Mouse (Mus musculus) ES-E14 (cell line): ENCODE results near the gene Metrnl.

ENCODE experiments used
- ZC3H11A ChIP-seq: IDR thresholded peaks from 2 replicates; pipeline ENCODE4 v1.6.1; 2012; ENCODE audit warnings: low read depth, mild to moderate bottlenecking, inconsistent platforms, low read length, borderline replicate concordance
- ZNF384 ChIP-seq: IDR thresholded peaks from 2 replicates; pipeline ENCODE4 v1.6.1; 2012; ENCODE audit warnings: low read depth, low read length, inconsistent platforms

DNA sequence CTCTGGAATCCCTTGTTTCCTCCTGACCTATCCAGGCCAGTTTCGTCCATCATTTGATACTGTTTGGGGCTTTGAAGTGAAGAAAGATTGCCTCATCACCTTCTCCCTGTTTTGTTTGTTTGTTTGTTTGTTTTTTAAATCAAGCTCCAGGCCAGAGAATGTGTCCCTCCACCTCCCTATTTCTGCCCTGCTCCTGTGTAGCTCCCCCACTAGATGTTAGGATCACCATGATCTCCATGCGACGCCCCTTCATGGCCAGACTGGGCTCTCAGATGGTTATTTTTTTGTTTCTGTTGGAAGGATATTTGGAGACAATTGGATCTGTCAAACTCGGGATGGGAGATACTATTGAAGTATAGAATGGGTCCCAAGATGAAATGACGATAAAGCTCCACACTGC, at the start of gene Metrnl:
- no peak for TF ChIP-seq ZNF384
- no peak for TF ChIP-seq ZC3H11A
